Mouse (Mus musculus) testis, postnatal 10 days (tissue): ENCODE measurements at regions not wholly inside any gene's neighbourhood (a gene's known extent, or its start where the extent isn't known, plus 50 kb on each side); places are given as distances from the start of the nearest gene placed in this dataset.
A peak's percentile ranks its signal among the peaks of the same experiment; 100 is the strongest.

ENCODE experiments used
- DNase-seq: peaks from one replicate; pipeline ENCODE4 v3.0.0; 2021; ENCODE audit warnings: low spot score

GRCm38 (mm10) chr14:72091579-72091978 is 400.1 kb downstream of the Gm9195 start:
- DNase-seq, result no peak

- no peak for DNase-seq
Measured at GRCm38 (mm10) chr14:72081473-72081872, 410.2 kb downstream of the Gm9195 start.

- DNase-seq, result no peak
Measured at GRCm38 (mm10) chr14:72064111-72064812, 427.4 kb downstream of the Gm9195 start.

- no peak for DNase-seq
Measured at GRCm38 (mm10) chr14:72042881-72043236, 448.8 kb downstream of the Gm9195 start.

- no peak for DNase-seq
Measured at GRCm38 (mm10) chr14:72042112-72042880, 449.3 kb downstream of the Gm9195 start.

- no peak for DNase-seq
Measured at GRCm38 (mm10) chr14:72030396-72030795, 461.2 kb downstream of the Gm9195 start.

- DNase-seq, result no peak
Measured at GRCm38 (mm10) chr14:72027362-72028020, 464.1 kb downstream of the Gm9195 start.

- no peak for DNase-seq
Measured at GRCm38 (mm10) chr14:72004371-72004770, 487.3 kb downstream of the Gm9195 start.

- no peak for DNase-seq
Measured at GRCm38 (mm10) chr14:72002205-72003138, 489.2 kb downstream of the Gm9195 start.

- no peak for DNase-seq
Measured at GRCm38 (mm10) chr14:71973016-71973415, 518.6 kb downstream of the Gm9195 start.

- DNase-seq, result no peak
Measured at GRCm38 (mm10) chr14:71972521-71972920, 519.1 kb downstream of the Gm9195 start.

GRCm38 (mm10) chr14:71967646-71968045 is 524.0 kb downstream of the Gm9195 start:
- peak; percentile 38 for DNase-seq

GRCm38 (mm10) chr14:71963389-71964169 is 528.1 kb downstream of the Gm9195 start:
- DNase-seq, result no peak

- DNase-seq, result no peak
Measured at GRCm38 (mm10) chr14:71948701-71949100, 542.9 kb downstream of the Gm9195 start.

GRCm38 (mm10) chr14:71937157-71937485 is 554.5 kb downstream of the Gm9195 start:
- DNase-seq, result no peak

- DNase-seq, result no peak
Measured at GRCm38 (mm10) chr14:71936373-71937156, 555.1 kb downstream of the Gm9195 start.

- DNase-seq, result no peak
Measured at GRCm38 (mm10) chr14:71915964-71916363, 575.7 kb downstream of the Gm9195 start.

- DNase-seq, result no peak
Measured at GRCm38 (mm10) chr14:71910936-71911335, 580.7 kb downstream of the Gm9195 start.

GRCm38 (mm10) chr14:71895468-71895867 is 596.2 kb downstream of the Gm9195 start:
- no peak for DNase-seq

GRCm38 (mm10) chr14:71894811-71895210 is 596.8 kb downstream of the Gm9195 start:
- DNase-seq, result no peak
